Mouse (Mus musculus): ENCODE measurements around the gene Afm. TPM values are rescaled to one million over a fixed set of nuclear protein-coding genes. Genes with fewer than 3 reads are reported as not detected.

The Afm gene
- not detected in 2 replicates for polyA plus RNA-seq (2012; rRNA removed)

DNA sequence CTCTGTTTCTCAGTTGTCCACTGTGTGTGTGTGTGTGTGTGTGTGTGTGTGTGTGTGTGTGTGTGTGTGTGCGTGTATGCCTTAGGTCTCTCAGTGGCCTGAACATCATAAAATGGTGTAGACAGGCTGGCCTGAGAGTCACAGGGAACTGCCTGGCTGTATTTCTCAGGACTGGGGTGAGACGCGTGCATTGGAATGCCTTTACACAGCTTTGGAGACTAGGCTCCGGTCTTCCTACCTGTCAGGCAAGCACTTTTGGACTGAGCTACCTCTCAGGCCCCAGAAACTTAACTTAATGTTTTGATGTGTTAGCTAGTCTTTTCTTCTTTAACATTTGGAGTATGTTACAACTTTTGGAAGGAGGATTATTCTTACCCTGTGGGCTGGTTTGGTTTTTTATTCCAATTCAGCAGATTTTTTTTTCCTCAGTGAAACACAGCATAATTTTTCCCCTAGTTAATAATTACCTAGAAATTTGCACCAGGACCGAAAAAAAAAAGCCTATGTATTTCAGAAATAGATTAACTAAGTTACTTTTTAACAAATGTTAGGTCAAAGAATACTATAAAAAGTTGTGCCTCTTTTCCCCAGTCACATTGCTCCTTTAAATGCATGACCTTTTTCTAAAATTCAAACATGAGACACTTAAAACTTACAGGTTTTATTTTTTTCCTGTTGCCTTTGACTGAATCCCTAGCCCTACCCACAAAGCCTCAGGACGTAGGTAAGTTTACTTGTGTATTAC, at the start of gene Afm:
Gene Afm, plus strand, starts transcription at position 577 of the 745 bp plus-strand sequence.
- no peak for DNase-seq (ENCODE audit: low spot score)

GRCm38 (mm10) chr5:90470836-90471235, 47.9 kb upstream of the Afm start:
- no peak for DNase-seq (ENCODE audit: low spot score)

DNA sequence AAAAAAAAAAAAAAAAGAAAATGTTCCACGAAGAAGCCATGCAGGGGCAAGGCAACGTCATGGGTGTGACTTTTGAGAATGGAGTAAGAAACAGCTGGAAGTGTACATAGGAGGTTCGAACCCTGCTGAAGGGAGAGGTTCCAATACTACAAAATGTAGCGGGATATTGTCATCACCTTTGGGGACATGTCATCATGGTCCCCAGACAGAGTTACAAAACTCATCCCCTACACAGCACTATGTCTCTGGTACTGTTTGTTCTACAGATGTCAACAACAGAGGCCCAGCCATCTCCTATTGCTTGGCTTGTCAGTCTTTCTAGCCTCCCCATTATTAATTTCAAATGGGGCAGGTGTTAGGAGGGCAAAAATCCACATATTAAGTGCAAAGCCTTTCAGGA, 44.8 kb upstream of the Afm start:
- no peak for DNase-seq (ENCODE audit: low spot score)

DNA sequence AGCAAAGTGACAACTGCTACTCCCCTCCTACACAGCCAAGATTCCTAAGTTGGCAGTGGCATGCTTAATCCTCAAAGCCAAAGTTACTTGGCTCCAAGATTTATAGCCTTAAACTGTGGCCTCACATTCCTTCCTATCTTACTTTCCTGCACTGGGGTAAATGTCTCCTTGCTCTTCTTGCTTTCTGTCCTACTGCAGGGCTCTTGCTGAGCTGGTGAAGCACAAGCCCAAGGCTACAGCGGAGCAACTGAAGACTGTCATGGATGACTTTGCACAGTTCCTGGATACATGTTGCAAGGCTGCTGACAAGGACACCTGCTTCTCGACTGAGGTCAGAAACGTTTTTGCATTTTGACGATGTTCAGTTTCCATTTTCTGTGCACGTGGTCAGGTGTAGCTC, 44.4 kb upstream of the Afm start:
- no peak for DNase-seq (ENCODE audit: low spot score)

GRCm38 (mm10) chr5:90476741-90477140, 42.0 kb upstream of the Afm start:
- no peak for DNase-seq (ENCODE audit: low spot score)

GRCm38 (mm10) chr5:90477308-90478140, 41.2 kb upstream of the Afm start:
- no peak for DNase-seq (ENCODE audit: low spot score)

DNA sequence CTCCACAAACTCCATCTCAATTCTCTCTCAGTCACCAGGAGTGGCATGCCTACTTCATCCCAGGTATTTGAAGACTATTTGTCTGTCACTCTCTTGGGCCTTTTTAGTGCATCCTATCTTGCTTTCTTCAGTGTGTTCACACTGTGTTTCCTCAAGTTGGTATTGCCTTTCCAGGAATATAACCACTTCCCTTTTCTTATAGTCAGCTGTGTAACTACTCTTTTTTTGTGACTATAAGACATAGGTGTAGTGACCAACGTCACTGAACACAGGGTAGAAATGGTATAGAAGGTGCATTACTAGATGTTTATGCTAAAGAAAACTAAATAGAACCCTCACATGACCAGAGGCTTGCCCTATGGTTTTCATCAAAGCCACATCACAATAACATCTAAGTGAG, 39.8 kb upstream of the Afm start:
- DNase-seq (ENCODE audit: low spot score), result no peak

GRCm38 (mm10) chr5:90485597-90485996, 33.1 kb upstream of the Afm start:
- DNase-seq (ENCODE audit: low spot score), result no peak

- no peak for DNase-seq (ENCODE audit: low spot score)
Observed at GRCm38 (mm10) chr5:90488323-90488722, 30.4 kb upstream of the Afm start.

- DNase-seq (ENCODE audit: low spot score), result no peak
Observed at GRCm38 (mm10) chr5:90490518-90490917, 28.2 kb upstream of the Afm start, which contains the start of gene Afp. Afp (plus strand) TSS chr5:90490737.

DNA sequence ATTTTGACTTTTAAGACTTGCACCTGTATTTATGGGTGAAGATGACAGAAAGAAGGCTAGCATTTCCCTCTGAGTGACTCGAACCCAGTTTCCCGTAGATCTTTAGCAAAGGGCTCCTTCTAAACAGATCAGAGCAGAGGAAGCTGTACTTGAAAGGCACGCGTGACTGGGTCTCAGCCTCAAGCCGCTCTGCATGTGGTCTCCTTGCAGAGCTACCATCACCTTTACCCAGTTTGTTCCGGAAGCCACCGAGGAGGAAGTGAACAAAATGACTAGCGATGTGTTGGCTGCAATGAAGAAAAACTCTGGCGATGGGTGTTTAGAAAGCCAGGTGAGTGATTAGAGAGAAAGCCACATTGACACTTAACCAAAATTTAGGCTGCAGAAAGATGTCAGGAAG, 26.3 kb upstream of the Afm start:
- DNase-seq (ENCODE audit: low spot score), result no peak

DNA sequence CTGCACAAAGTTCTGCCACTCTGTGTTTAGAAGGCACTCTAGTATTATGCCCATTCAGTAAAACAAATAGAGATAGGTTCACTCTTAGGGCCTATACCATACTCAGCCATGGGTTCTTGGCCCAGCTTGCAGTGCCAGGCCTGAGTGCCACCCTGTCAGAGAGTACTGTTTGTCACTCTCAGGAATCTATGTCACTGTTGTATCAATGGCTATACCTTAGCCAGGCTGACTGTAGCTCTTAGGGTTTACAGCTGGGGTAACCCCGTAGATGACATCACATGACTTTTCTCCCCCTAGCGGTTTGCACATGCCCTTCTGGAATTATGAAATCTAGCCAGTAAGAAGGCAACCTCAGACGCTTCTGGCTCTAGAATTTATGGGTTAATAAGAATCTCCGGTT, 24.4 kb upstream of the Afm start:
- no peak for DNase-seq (ENCODE audit: low spot score)

GRCm38 (mm10) chr5:90499509-90499908, 19.2 kb upstream of the Afm start:
- no peak for DNase-seq (ENCODE audit: low spot score)

DNA sequence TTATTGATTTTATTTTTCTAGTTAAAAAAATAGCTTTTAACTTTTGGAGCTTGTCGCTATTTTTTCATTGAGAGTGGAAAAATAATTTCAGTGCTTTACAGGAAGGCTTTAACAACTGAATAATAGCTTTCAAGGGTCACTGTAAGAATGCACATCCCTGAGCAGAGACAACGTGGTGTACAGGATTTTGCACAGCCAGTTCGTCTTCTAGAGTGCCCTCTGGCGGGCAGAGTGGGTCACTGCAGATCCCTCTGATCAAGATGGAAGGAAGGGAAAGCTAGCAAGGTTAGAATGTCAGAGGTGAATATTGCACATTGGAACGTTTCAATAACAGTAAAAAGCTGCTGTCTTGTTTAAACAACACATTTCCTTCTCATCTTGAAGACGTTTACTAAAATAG, 18.0 kb upstream of the Afm start:
- peak; percentile 51 for DNase-seq (ENCODE audit: low spot score)

DNA sequence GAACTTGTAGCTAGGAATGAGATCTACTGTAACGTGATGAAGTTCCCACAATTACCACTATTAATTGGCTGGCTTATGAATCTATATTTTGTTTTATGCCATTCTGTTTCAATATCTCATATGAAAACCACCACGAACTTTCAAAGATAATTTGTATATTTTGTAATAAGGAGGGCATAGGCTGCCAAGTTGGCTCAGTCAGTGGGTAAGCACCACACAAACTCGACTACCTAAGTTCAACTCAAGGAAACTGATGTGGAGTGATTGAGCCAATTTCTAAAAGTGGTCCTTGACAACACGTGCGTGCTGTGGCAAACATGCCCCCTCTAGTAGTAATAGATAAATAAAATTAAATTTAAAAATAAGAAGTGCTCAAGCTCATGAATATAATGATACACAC, 17.0 kb upstream of the Afm start:
- no peak for DNase-seq (ENCODE audit: low spot score)

DNA sequence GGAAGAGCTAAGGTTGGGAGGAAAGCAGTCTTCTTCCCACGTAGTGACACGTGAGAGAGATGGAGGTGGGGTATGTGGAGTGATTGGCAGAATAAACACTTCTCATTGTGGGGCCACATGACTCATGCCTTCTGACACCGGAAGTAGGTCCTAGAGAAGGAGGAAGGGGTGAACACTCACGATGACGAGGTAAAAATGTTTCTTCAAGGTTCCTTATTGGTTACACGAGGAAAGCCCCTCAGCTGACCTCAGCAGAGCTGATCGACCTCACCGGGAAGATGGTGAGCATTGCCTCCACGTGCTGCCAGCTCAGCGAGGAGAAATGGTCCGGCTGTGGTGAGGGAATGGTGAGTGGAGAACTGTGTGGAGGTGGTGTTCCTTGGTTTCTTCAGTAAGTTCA, 14.0 kb upstream of the Afm start:
- DNase-seq (ENCODE audit: low spot score), result no peak

GRCm38 (mm10) chr5:90506507-90506906, 12.2 kb upstream of the Afm start:
- DNase-seq (ENCODE audit: low spot score), result no peak

GRCm38 (mm10) chr5:90507411-90507949, 11.3 kb upstream of the Afm start:
- no peak for DNase-seq (ENCODE audit: low spot score)

- DNase-seq (ENCODE audit: low spot score), result no peak
Observed at GRCm38 (mm10) chr5:90509828-90510592, 8.7 kb upstream of the Afm start.

DNA sequence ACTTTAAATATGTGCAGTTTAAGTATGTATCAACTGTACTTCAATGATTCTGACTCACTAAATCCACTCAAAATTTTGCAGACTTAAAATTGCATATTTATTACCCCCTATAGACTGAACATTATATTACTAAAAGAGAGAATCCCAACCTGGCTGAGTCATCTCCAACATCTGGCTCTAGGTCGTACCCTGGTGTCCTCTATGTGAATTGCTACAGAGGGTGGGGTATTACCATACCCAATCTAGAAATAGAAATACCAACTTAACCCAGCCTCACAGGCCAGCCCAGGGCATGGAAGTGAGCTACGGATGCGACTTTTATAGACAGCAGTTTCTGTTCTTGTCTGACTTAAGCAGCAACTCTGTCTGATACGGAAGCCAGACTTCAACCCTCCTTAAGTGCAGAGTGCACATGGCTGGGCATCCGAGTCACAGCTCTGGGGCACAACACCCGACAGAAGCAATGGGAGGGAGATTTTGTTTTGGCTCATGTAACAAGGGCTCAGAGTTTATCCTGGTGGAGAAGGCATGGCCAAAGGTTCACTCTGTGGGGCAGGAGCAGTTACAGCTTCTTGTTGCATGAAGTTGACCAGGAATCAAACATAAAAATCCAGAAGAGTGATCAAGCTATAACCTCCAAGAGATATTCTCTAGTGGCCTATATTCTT, 6.3 kb upstream of the Afm start:
- DNase-seq (ENCODE audit: low spot score), result no peak

- DNase-seq (ENCODE audit: low spot score), result no peak
Observed at GRCm38 (mm10) chr5:90515561-90515960, 3.2 kb upstream of the Afm start.

GRCm38 (mm10) chr5:90551191-90551590, 32.5 kb downstream of the Afm start:
- DNase-seq (ENCODE audit: low spot score), result no peak

All from urinary bladder, adult 2 months (tissue).